Mouse (Mus musculus): ENCODE data around the gene Olfr1427. TPM values are rescaled to one million over a fixed set of nuclear protein-coding genes. Genes with fewer than 3 reads are reported as not detected.
"Not testable (repeated sequence)": the region's sequence is repeated elsewhere in the genome, so short reads cannot be mapped to it uniquely, and the experiment has no call there.

Gene Olfr1427
- polyA plus RNA-seq, 1 experiment from 2014 or later = not detected

DNA sequence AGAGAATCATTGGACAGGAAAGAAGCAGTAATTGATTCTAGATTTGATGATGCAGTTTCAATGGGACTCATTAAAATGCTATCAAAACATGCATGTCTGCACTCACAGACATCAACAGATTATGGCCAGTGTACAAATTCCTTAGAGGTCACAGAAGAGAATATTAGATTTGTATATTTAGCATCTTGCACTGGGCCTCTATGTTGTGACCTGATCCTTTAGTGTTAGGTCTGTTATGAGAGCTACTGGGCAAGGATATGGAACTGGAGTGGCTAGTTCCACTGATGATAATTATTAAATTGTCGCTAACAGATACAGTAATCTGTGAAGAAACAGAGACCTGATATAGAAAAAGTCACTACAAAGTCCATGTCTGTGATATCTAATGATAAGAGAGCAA, 11.2 kb downstream of the Olfr1427 start, which contains the start of gene Olfr1426:
Gene Olfr1426 (minus strand): TSS at position 101 of the 400 bp plus-strand sequence.
- Histone ChIP-seq H3K4me2 (ENCODE audit: low read depth, severe bottlenecking) (no peak within 1 kb of the TSS), H3K27me3 (ENCODE audit: control insufficient read depth, insufficient read depth, low read length) (no peaks in the 10 kb centered on the region), H3K36me3 (ENCODE audit: control insufficient read depth, insufficient read depth, low read length) (no peaks in the 10 kb centered on the region), H3K9me3 (ENCODE audit: control insufficient read depth, low read length) (no peaks in the 10 kb centered on the region), H3K9ac (ENCODE audit: low read length) (no peak within 1 kb of the TSS), H3K4me3 (ENCODE audit: low read depth, low read length) (no peak within 1 kb of the TSS), H3K4me1 (ENCODE audit: control insufficient read depth, insufficient read depth, low read length) (no peaks in the 10 kb centered on the region), H3K27ac (replicated peaks; ENCODE audit: low read depth, low read length) (no peak within 1 kb of the TSS)
- WGBS = 80% methylated on average over 1 of the region's 1 CpGs
- no peak for ATAC-seq (ENCODE audit: insufficient number of reproducible peaks, low FRiP score, low TSS enrichment, low read depth)
- DNase-seq (ENCODE audit: low spot score) = no peak

- 89% methylated on average over 4 of the region's 4 CpGs for WGBS
Measured at GRCm38 (mm10) chr19:12077631-12078030, 25.5 kb downstream of the Olfr1427 start, which contains the start of gene Olfr1425. TSS of gene Olfr1425 (minus strand) at chr19:12077731.

GRCm38 (mm10) chr19:12069546-12069945, 33.6 kb downstream of the Olfr1427 start:
- not testable (repeated sequence) for H3K4me1 ChIP-seq (ENCODE audit: control insufficient read depth, insufficient read depth, low read length); H3K27me3 ChIP-seq (ENCODE audit: control insufficient read depth, insufficient read depth, low read length); H3K9me3 ChIP-seq (ENCODE audit: control insufficient read depth, low read length); ATAC-seq (ENCODE audit: insufficient number of reproducible peaks, low FRiP score, low TSS enrichment, low read depth); DNase-seq (ENCODE audit: low spot score); H3K4me3 ChIP-seq (ENCODE audit: low read depth, low read length); H3K9ac ChIP-seq (ENCODE audit: low read length); H3K4me2 ChIP-seq (ENCODE audit: low read depth, severe bottlenecking); H3K36me3 ChIP-seq (ENCODE audit: control insufficient read depth, insufficient read depth, low read length); H3K27ac ChIP-seq (replicated peaks; ENCODE audit: low read depth, low read length)
- WGBS = 85% methylated on average over 1 of the region's 1 CpGs

More at GRCm38 (mm10) chr19:12077631-12078030, 25.5 kb downstream of the Olfr1427 start, which contains the start of gene Olfr1425:
- DNase-seq (ENCODE audit: low spot score); H3K4me3 ChIP-seq (ENCODE audit: low read depth, low read length); H3K9ac ChIP-seq (ENCODE audit: low read length); H3K27ac ChIP-seq (replicated peaks; ENCODE audit: low read depth, low read length); H3K4me2 ChIP-seq (ENCODE audit: low read depth, severe bottlenecking); H3K27me3 ChIP-seq (ENCODE audit: control insufficient read depth, insufficient read depth, low read length); H3K36me3 ChIP-seq (ENCODE audit: control insufficient read depth, insufficient read depth, low read length); H3K9me3 ChIP-seq (ENCODE audit: control insufficient read depth, low read length); H3K4me1 ChIP-seq (ENCODE audit: control insufficient read depth, insufficient read depth, low read length); ATAC-seq (ENCODE audit: insufficient number of reproducible peaks, low FRiP score, low TSS enrichment, low read depth): not testable (repeated sequence)

DNA sequence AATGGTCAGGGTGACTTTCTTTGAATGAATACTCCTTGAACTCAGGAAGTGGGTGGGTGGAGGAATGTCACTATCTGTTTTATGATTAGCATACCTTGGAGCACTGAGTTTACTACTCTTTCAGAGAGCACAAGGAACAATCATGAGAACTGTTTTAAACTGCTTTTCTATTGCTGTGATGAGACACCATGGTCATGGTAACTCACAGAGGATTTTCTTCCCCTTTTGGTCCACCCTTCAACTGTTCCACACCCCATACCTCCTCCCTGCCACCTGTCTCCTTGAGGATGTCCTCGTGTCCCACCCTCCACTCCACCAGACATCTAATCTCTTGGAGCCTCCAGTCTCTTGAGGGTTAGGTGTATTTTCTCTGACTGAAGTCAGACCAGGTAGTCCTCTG, 35.3 kb downstream of the Olfr1427 start:
- not testable (repeated sequence) for DNase-seq (ENCODE audit: low spot score); H3K36me3 ChIP-seq (ENCODE audit: control insufficient read depth, insufficient read depth, low read length); H3K9me3 ChIP-seq (ENCODE audit: control insufficient read depth, low read length); H3K4me1 ChIP-seq (ENCODE audit: control insufficient read depth, insufficient read depth, low read length); H3K9ac ChIP-seq (ENCODE audit: low read length); H3K27ac ChIP-seq (replicated peaks; ENCODE audit: low read depth, low read length); H3K4me2 ChIP-seq (ENCODE audit: low read depth, severe bottlenecking); H3K4me3 ChIP-seq (ENCODE audit: low read depth, low read length); ATAC-seq (ENCODE audit: insufficient number of reproducible peaks, low FRiP score, low TSS enrichment, low read depth); H3K27me3 ChIP-seq (ENCODE audit: control insufficient read depth, insufficient read depth, low read length)
- 58% methylated on average over 1 of the region's 1 CpGs for WGBS

- ATAC-seq (ENCODE audit: insufficient number of reproducible peaks, low FRiP score, low TSS enrichment, low read depth); H3K9ac ChIP-seq (ENCODE audit: low read length); H3K36me3 ChIP-seq (ENCODE audit: control insufficient read depth, insufficient read depth, low read length); DNase-seq (ENCODE audit: low spot score); H3K27ac ChIP-seq (replicated peaks; ENCODE audit: low read depth, low read length); H3K4me3 ChIP-seq (ENCODE audit: low read depth, low read length); H3K9me3 ChIP-seq (ENCODE audit: control insufficient read depth, low read length); H3K4me2 ChIP-seq (ENCODE audit: low read depth, severe bottlenecking); H3K4me1 ChIP-seq (ENCODE audit: control insufficient read depth, insufficient read depth, low read length); H3K27me3 ChIP-seq (ENCODE audit: control insufficient read depth, insufficient read depth, low read length): not testable (repeated sequence)
- WGBS = 94% methylated on average over 1 of the region's 1 CpGs
Measured at GRCm38 (mm10) chr19:12062582-12062981, 40.6 kb downstream of the Olfr1427 start, which contains the start of gene Olfr1424. TSS of gene Olfr1424 (minus strand) at chr19:12062682.

Other genes starting within 250 kb of the Olfr1427 start
- not detected in 2 replicates for gene Olfr1418, start 242.3 kb downstream of the Olfr1427 start, polyA plus RNA-seq (2014; fragmentation: Nextera tagmentation; extraction: Ambion mirVana)
- gene Olfr1419, start 228.2 kb downstream of the Olfr1427 start, polyA plus RNA-seq (2014; fragmentation: Nextera tagmentation; extraction: Ambion mirVana) = not detected in 2 replicates
- gene Olfr1420, start 216.8 kb downstream of the Olfr1427 start, polyA plus RNA-seq (2014; fragmentation: Nextera tagmentation; extraction: Ambion mirVana) = not detected in 2 replicates
- gene Patl1, start 190.9 kb downstream of the Olfr1427 start, polyA plus RNA-seq (2014; fragmentation: Nextera tagmentation; extraction: Ambion mirVana) = 25.0 and 25.6 TPM in 2 replicates
- 6.1 and 7.2 TPM in 2 replicates for gene Osbp, start 137.4 kb downstream of the Olfr1427 start, polyA plus RNA-seq (2014; fragmentation: Nextera tagmentation; extraction: Ambion mirVana)
- gene Olfr1423, start 62.0 kb downstream of the Olfr1427 start, polyA plus RNA-seq (2014; fragmentation: Nextera tagmentation; extraction: Ambion mirVana) = not detected in 2 replicates
- gene Olfr1424, start 40.7 kb downstream of the Olfr1427 start, polyA plus RNA-seq (2014; fragmentation: Nextera tagmentation; extraction: Ambion mirVana) = not detected in 2 replicates
- gene Olfr1425, start 25.6 kb downstream of the Olfr1427 start, polyA plus RNA-seq (2014; fragmentation: Nextera tagmentation; extraction: Ambion mirVana) = not detected in 2 replicates
- not detected in 2 replicates for gene Olfr1426, start 11.3 kb downstream of the Olfr1427 start, polyA plus RNA-seq (2014; fragmentation: Nextera tagmentation; extraction: Ambion mirVana)
- gene Olfr1428, start 12.6 kb upstream of the Olfr1427 start, polyA plus RNA-seq (2014; fragmentation: Nextera tagmentation; extraction: Ambion mirVana) = not detected in 2 replicates
- gene Olfr76, start 19.9 kb upstream of the Olfr1427 start, polyA plus RNA-seq (2014; fragmentation: Nextera tagmentation; extraction: Ambion mirVana) = not detected in 2 replicates
- gene Olfr1555-ps1, start 66.8 kb upstream of the Olfr1427 start, polyA plus RNA-seq (2014; fragmentation: Nextera tagmentation; extraction: Ambion mirVana) = not detected in 2 replicates
- not detected in 2 replicates for gene Olfr1431, start 97.3 kb upstream of the Olfr1427 start, polyA plus RNA-seq (2014; fragmentation: Nextera tagmentation; extraction: Ambion mirVana)
- not detected in 2 replicates for gene Olfr1432, start 129.3 kb upstream of the Olfr1427 start, polyA plus RNA-seq (2014; fragmentation: Nextera tagmentation; extraction: Ambion mirVana)
- not detected in 2 replicates for gene Olfr262, start 138.3 kb upstream of the Olfr1427 start, polyA plus RNA-seq (2014; fragmentation: Nextera tagmentation; extraction: Ambion mirVana)
- not detected in 2 replicates for gene Olfr235, start 157.7 kb upstream of the Olfr1427 start, polyA plus RNA-seq (2014; fragmentation: Nextera tagmentation; extraction: Ambion mirVana)
- gene Olfr1434, start 176.5 kb upstream of the Olfr1427 start, polyA plus RNA-seq (2014; fragmentation: Nextera tagmentation; extraction: Ambion mirVana) = not detected in 2 replicates
- not detected in 2 replicates for gene Olfr1436, start 195.8 kb upstream of the Olfr1427 start, polyA plus RNA-seq (2014; fragmentation: Nextera tagmentation; extraction: Ambion mirVana)
- not detected in 2 replicates for gene Olfr1437, start 221.8 kb upstream of the Olfr1427 start, polyA plus RNA-seq (2014; fragmentation: Nextera tagmentation; extraction: Ambion mirVana)
- gene Olfr1438-ps1, start 232.6 kb upstream of the Olfr1427 start, polyA plus RNA-seq (2014; fragmentation: Nextera tagmentation; extraction: Ambion mirVana) = not detected in 2 replicates